In genomic region chr10:90685367-90685766, GRCm38 (mm10) we compare ENCODE assay signal across 25 mouse cellular contexts.
DNase-seq lines count a peak whose midpoint lies in the region; ATAC-seq and TF ChIP-seq lines count a peak whose summit lies in the region.
"Had no signal": no experiment of that assay in that cellular context is flagged by ENCODE, and none has a peak within 500 bp of the region (broad histone marks: within the 10 kb centered on the region; RNA-seq: fewer than 3 reads in every experiment).

No protein-coding gene starts in this region.

- H3K27me3 ChIP-seq in kidney, postnatal 0 days (ENCODE audit: insufficient read depth, low read length): no peaks in the 10 kb centered on the region
- no peaks in the 10 kb centered on the region for H3K27me3 ChIP-seq in embryonic facial prominence, embryonic 14.5 days (replicated peaks; ENCODE audit: control insufficient read depth, insufficient read depth, low read length)
- H3K27me3 ChIP-seq: embryonic facial prominence, embryonic 12.5 days; embryonic facial prominence, embryonic 15.5 days; forebrain, embryonic 12.5 days had no signal

- H3K9ac ChIP-seq in kidney, postnatal 0 days (ENCODE audit: low read depth, low read length): no peak overlapping the region
- H3K9ac ChIP-seq in embryonic facial prominence, embryonic 14.5 days (ENCODE audit: low read depth, low read length): no peak overlapping the region
- H3K9ac ChIP-seq: embryonic facial prominence, embryonic 12.5 days; embryonic facial prominence, embryonic 15.5 days; forebrain, embryonic 12.5 days had no signal

- no peak overlapping the region for H3K27ac ChIP-seq in kidney, postnatal 0 days
- H3K27ac ChIP-seq in left cerebral cortex, adult 2 months: peak overlapping the region; percentile 13; the same call in 1 of the 2 replicates
- no peak overlapping the region for H3K27ac ChIP-seq in embryonic facial prominence, embryonic 14.5 days (replicated peaks; ENCODE audit: low read depth, low read length)
- H3K27ac ChIP-seq: embryonic facial prominence, embryonic 12.5 days; embryonic facial prominence, embryonic 15.5 days; forebrain, embryonic 10.5 days; forebrain, embryonic 12.5 days had no signal

- no peak overlapping the region for H3K4me3 ChIP-seq in kidney, postnatal 0 days (replicated peaks; ENCODE audit: low read depth, low read length)
- no peak overlapping the region for H3K4me3 ChIP-seq in left cerebral cortex, adult 2 months
- no peak overlapping the region for H3K4me3 ChIP-seq in embryonic facial prominence, embryonic 14.5 days (ENCODE audit: low read depth, low read length)
- H3K4me3 ChIP-seq: embryonic facial prominence, embryonic 12.5 days; embryonic facial prominence, embryonic 15.5 days; erythroblast, embryonic 14.5 days; forebrain, embryonic 10.5 days; forebrain, embryonic 12.5 days had no signal

- ATAC-seq in kidney, postnatal 0 days (replicated peaks; ENCODE audit: low FRiP score, low read depth): no peak
- peak; percentile 63; the same call in 1 of the 2 replicates for ATAC-seq in embryonic facial prominence, embryonic 14.5 days (ENCODE audit: low read depth)
- ATAC-seq: activated CD4-positive, CD25-positive, alpha-beta regulatory T cell, adult 4 months; forebrain, embryonic 14.5 days; forebrain, embryonic 16.5 days; Patski had no signal

- DNase-seq in heart, adult 11 months: peak; percentile 7
- no peak for DNase-seq in heart, adult 8-10 months (ENCODE audit: low spot score)
- DNase-seq in kidney, postnatal 0 days (ENCODE audit: low spot score): peak; percentile 18
- DNase-seq in kidney, postnatal 25 days: no peak
- DNase-seq in left cerebral cortex, adult 2 months (ENCODE audit: extremely low spot score in 1 of 2, low spot score in 2 of 2): peak in 1 of 2 experiments; percentile 8
- DNase-seq in left cerebral cortex, postnatal 36 days (ENCODE audit: low spot score in 2 of 2): no peak
- peak; percentile 56 for DNase-seq in embryonic facial prominence, embryonic 14.5 days (ENCODE audit: low spot score)
- DNase-seq in Muller cell, postnatal 12 days (ENCODE audit: inconsistent ontology term): no peak
- DNase-seq: adrenal gland, adult 8-10 months; adrenal gland, postnatal 14 days; adrenal gland, postnatal 36 days; cerebellum, adult 11-12 months; cerebellum, adult 2 months; cerebellum, adult 9-10 months; cerebellum, postnatal 10 days; cerebellum, postnatal 25 days had no signal

- WGBS in kidney, postnatal 0 days: 43% methylated on average over 4 of the region's 4 CpGs
- WGBS in embryonic facial prominence, embryonic 14.5 days: 28% methylated on average over 4 of the region's 4 CpGs

- H3K9me3 ChIP-seq in kidney, postnatal 0 days (replicated peaks; ENCODE audit: low read length): no peaks in the 10 kb centered on the region
- H3K9me3 ChIP-seq in embryonic facial prominence, embryonic 14.5 days (ENCODE audit: control insufficient read depth, low read length): no peaks in the 10 kb centered on the region
- H3K9me3 ChIP-seq: embryonic facial prominence, embryonic 12.5 days; embryonic facial prominence, embryonic 15.5 days; forebrain, embryonic 10.5 days; forebrain, embryonic 12.5 days had no signal

- TF ChIP-seq CTCF in kidney, postnatal 0 days (IDR thresholded peaks at IDR 0.05; ENCODE audit: low read depth): no peak
- no peak for TF ChIP-seq CTCF in left cerebral cortex, adult 2 months (IDR thresholded peaks at IDR 0.05)

- H3K4me2 ChIP-seq in kidney, postnatal 0 days (ENCODE audit: low read length): no peak overlapping the region
- no peak overlapping the region for H3K4me2 ChIP-seq in embryonic facial prominence, embryonic 14.5 days (ENCODE audit: low read depth, low read length)
- H3K4me2 ChIP-seq: embryonic facial prominence, embryonic 12.5 days; embryonic facial prominence, embryonic 15.5 days; forebrain, embryonic 12.5 days had no signal

- H3K36me3 ChIP-seq in kidney, postnatal 0 days (ENCODE audit: insufficient read depth, low read length): no peaks in the 10 kb centered on the region
- no peaks in the 10 kb centered on the region for H3K36me3 ChIP-seq in embryonic facial prominence, embryonic 14.5 days (ENCODE audit: control insufficient read depth, insufficient read depth, low read length)
- H3K36me3 ChIP-seq: embryonic facial prominence, embryonic 12.5 days; embryonic facial prominence, embryonic 15.5 days; forebrain, embryonic 10.5 days; forebrain, embryonic 12.5 days had no signal

- intact Hi-C loops in left cerebral cortex, adult 2 months (cut with DNase I): no loop called here
- intact Hi-C loops in left cerebral cortex, postnatal 36 days (cut with DNase I): loop anchor here (5.0 kb wide), 4 partner anchors 108 to 603 kb away; no protein-coding TSS in a partner anchor

- no peaks in the 10 kb centered on the region for H3K4me1 ChIP-seq in kidney, postnatal 0 days (replicated peaks; ENCODE audit: insufficient read depth, low read length)
- H3K4me1 ChIP-seq in embryonic facial prominence, embryonic 14.5 days (ENCODE audit: control insufficient read depth, insufficient read depth, low read length): 0 out of 2 replicates have a peak, but pooled peaks cover 3% of the 10 kb centered on the region
- H3K4me1 ChIP-seq: embryonic facial prominence, embryonic 12.5 days; embryonic facial prominence, embryonic 15.5 days; forebrain, embryonic 12.5 days had no signal

Comparison
In these comparisons a context has a peak if more than half of its experiments do, and no peak if none do; other contexts are left out.
1. DNase-seq: peak in heart, adult 11 months (single experiment), kidney, postnatal 0 days (single experiment) and embryonic facial prominence, embryonic 14.5 days (single experiment); none in heart, adult 8-10 months (single experiment), kidney, postnatal 25 days (0 of 2), left cerebral cortex, postnatal 36 days (0 of 2) and Muller cell, postnatal 12 days (single experiment).